Mouse (Mus musculus) layer of hippocampus, postnatal 36 days (tissue): ENCODE measurements around the gene Gdpd5. TPM values are rescaled to one million over a fixed set of nuclear protein-coding genes. Genes with fewer than 3 reads are reported as not detected.

Experiments used
- DNase-seq, 2 experiments: peaks; one replicate each; pipeline ENCODE4 v3.0.0; 2022
- total RNA-seq, 2 experiments: library from RNA; stranded (reverse); gene quantifications; 2 replicates each; pipeline ENCODE4 v1.2.3; 2021

Gdpd5 gene
- total RNA-seq, result 10 to 100 TPM; 19.1 to 19.9 TPM

DNA sequence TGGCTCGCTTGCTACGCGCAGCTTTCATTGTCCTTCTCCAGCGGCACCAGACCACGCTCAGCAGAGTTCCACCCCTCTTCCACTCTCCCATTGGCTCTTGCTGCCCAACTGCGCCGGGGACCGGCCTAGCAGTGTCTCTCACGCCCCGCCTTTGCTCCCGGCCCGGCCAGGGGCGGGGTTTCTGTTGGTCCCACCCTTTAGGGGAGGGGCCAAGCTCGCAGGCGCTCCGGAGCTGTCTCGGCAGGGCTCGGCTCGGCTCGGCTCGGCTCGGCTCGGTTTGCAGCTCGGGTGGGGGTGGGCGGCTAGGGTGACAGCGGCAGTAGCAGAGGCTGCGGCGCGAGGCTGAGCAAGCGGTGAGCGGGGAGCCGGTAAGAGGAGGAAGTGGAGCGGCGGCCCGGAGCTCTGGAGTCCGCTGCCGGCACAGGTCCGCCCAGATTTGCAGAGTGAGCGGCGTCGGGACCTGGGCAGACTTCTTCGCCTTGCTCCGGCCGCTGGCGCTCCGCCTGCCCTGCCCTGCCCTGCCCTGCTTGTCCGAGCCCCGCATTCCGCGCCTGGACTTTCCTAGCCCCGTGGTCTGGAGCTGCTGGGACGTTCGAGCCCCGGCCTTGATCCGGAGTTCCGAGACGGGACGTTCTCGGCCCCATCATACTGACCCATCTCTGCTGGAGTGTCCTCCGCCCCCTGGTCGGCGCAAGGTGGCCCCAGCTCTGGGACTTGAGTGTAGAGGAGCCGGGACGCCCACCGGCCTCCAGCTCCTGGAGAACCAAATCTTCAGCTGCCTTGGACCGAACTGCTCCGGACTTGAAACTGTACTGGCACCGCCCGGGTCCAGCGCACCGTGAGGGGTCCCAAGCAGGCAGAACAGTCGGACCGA lies at the start of gene Gdpd5:
Gene Gdpd5, plus strand, starts transcription at position 201 of the 874 bp plus-strand sequence.
- peak; percentile 99 for DNase-seq

DNA sequence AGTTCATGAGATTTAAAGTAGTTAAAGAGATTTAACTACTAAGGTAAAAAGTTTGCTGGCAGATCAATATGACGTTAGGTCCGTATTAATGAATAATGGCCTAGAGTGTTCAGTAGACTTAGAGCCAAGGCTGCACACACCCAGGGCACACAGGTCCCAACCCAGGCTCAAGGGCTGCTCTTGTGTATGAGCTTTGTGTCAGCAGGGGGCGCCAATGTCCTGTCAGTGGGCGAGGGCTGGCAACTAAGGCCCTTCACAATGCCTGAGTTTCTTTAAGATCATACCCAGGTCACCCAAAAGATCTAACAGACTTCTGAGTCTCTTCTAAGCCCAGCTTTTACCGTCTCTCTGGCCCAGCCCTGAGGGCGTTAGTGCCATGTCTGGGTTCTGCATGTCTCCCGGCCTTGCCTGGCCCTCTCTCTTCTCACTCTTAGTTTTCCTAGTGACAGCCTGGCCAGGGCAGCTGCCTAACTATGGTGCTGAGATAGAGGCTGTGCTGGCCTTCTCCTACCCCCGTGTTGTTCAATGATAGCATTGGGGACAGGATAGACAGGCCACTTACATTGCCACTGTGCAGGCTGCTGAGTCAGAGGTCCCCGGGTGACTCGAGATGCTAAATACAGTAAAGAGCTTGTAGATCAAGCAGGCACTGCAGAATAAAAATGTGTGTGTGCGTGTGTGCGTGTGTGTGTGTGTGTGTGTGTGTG lies 48.3 kb upstream of the Gdpd5 start:
- DNase-seq, result peak; percentile 63 to 66

DNA sequence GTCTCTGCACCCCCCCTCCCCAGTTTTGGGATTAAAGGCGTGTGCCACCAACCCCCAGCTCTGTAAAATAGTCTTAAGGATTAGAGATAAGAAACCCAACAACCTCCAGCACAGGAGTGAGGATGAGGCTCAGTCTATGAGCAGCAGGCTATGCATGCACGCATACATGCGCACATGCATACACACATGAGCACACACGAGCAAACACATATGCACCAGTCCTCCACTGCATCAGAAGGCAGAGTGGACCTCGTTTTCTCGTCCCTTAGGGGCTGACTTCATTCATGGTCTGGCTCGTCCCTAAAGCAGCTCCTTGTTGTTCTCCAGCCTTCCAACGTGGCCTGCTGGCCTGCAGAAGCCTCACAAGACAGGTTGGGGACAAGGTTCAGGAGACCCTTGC lies 40.5 kb upstream of the Gdpd5 start:
- DNase-seq, result no peak

DNA sequence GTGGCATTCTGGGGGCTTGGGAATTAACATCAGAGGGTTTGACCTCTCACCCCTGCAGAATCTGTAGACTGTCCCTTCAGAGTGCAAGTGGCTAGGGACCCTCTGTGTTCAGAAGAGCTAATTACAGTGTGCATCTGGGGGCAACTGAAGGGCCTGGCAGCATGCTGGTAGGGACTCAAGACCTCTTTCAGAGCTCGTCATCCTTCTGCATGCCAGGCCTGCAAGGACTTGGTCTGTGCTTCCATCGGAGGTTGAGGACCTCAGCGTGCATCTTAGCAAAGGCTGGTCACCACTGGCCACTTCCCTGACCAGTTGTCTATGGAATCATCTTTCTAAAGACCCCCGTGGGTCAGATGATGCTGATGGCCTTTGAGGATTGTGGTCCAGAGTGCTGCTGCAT lies 37.6 kb upstream of the Gdpd5 start:
- DNase-seq, result no peak

DNA sequence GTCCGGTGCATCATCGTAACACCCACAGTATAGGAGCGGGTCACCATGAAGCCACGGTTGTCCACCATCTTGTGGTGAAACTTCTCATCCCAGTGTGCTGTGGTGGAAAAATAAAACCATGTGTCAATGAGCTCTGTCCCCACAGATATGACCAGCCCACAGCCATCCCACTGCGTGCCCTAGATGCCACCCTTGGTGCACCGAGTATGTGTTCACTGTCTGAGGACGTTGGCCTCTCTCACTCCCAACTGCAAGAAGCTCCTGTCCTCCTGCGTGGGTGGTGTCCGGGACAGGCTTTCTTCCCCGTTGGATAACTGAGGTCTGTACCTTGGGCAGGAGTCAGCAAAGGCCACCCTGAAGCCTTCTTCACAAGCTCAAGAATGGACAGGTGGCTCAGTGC lies 33.9 kb upstream of the Gdpd5 start:
- DNase-seq, result no peak

DNA sequence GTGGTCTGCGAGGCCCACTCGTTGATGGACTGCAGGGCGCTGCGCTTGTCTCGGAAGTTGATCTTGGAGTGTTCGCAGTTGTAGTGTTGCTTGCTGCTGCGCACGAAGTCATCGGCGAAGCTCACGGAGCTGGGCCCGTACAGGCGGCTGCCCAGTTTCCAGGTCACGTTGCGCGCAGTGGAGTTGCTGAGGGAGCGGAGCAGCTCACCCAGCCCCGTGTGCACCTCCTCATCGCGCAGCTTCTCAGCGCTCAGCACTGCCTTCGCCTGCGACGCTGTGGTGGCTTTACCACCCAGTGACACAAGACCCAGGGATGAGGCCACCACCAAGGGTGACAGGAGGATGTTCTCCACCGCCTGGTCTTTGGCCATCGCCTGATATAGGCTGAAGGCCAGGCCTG lies 32.3 kb upstream of the Gdpd5 start:
- DNase-seq, result no peak

DNA sequence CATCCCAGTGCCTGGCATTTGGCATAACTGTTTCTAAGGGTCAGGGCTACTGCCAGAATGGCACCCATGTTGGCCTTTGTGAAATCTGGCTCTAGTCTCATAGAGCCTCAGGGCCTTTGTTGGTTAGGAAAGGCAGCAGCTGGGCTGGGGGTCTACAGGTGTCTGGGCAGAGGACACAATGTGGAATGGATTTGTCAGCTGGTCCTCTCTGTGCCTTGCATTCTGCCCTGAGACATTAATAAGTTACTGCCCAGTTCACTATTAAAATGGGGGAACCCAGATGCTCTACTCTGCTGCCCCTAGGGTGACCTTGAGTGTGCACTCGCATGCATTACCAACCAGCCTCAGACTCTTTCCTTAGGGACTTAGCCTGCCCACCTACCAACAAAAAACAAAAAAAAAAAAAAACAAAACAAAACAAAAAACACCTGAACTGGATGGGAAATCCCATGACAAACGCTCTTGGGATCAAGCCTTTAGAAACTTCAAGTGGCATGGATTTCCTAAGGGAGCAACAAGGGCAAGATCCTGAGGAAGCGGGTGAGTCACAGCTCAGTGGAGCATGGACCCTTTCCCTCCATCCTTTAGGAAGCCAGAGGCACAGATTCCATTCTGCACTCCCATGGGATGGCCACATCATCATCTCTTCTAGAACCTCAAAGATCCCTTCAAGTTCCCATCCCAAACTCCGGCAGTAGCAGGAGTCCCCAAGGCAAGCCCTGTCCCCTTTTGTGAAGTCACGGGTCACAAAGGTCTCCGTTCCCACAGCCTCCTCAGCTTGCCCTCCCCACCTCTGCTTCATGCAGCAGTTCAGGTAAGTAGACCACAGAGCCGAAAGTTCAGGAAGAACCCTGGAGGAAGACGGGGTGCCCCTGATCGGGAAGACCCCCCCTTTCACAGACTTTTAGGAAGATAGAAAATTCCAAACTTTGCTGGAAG lies 31.2 kb upstream of the Gdpd5 start:
- no peak for DNase-seq

DNA sequence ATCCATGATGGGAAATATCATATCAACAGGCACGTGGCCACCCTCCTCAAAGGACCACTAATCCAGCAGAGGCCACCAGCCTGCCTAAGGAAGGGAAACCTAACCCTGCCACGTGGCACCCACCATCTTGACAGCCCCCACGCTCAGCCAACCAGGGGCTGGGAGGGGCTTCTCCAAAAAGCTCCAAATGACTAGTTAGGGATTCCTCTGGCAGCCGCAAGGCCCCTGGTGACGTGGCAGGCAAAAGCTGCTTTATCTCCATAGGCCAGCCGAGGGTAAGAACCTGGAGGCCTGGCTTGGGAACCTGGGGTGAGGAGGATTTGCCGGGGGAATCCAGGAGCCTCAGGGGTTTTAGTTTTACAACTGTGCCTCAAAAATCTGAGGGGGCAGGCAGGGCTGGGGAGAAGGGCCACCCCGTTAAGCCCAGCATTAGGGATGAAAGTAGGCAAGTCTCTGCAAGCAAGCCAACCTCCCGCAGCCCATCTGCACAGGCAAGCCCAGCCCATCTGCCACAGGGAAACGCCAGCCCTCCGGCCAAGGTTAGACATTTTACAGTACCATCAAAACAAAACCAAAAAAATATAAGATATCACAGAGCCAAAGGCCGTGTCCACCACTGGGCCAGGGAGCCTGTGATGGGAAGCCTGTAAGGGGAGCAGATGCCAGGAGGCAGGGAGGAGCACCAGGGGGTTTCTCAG lies 30.0 kb upstream of the Gdpd5 start:
- no peak for DNase-seq

DNA sequence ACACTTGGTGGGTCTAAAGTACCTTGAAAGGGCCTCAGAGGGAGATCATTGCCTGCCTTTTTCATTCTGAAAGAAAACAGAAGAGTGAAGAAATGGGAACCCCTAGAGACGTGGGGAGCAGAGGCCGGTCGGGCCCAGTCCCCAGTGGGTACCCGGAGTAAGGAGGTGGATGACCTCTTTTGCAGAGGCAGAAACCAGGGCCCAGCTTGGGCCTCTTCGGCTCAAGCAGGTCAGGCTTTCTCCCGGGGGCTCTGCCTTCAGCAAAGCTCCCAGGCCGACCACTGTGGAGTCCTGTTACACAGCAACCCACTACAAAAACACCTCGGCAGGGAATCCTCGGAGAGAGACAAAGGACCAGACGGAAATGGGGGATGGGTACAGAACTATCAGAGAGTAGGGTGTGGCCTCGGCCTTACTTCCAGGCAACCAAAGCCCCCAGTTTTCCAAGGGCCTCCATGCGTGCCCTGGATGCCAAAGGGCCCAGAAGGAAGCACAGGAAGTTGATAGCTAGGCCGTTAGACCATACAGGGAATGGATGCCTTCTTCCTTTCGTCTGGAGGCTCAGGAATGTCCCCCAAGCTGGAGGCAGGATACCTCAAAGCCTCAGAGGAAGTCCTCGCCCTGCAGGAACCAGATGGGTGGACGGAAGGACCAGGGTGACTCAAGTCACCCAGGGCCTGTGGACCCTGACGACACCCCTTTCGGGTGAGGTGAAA lies 29.3 kb upstream of the Gdpd5 start:
- DNase-seq, result no peak

DNA sequence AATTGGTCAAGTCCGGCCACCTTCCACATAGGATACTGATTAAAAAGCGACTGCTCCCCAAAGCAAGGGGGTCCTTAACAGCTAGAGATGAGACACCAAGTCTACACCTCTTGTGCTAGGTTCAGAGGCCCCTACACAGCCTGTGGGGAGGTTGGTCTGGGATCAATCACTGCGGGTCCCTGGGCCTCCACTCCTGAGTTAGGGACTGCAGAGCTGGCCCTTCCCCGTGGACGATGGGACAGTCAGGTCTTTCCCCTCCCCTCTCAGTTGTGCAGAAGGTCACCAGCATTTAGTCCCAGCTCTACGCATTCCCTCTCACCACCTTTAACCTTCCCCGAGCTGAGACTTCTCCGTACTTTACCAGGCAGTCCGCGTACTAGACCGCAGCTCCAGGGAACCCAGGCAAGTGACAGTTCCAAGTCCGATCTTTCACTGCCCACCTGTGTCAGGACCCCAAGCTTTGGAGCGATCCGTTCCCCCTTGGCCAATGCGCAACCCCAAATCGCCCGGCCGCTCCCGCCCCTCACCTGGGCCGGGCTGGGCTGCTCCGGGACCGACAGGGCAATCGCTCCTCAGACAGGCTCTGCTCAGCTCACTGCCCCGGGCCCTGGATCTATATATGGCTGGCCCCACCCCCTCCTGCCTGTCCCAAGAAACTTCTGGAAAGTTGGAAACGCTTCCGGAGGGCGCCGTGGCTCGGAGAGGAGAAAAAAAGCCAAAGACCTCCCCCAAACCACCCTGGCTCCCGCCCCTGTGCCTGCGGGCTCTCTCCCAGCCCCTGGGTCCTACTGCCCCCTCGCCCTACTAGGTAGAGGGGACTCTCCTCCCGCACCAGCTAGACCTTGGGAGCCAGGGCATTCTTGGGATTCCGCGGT lies 28.5 kb upstream of the Gdpd5 start, which contains the start of gene Serpinh1:
Gene Serpinh1, minus strand, starts transcription at position 714 of the 875 bp plus-strand sequence.
- peak in 1 of 2 experiments; percentile 45 for DNase-seq

DNA sequence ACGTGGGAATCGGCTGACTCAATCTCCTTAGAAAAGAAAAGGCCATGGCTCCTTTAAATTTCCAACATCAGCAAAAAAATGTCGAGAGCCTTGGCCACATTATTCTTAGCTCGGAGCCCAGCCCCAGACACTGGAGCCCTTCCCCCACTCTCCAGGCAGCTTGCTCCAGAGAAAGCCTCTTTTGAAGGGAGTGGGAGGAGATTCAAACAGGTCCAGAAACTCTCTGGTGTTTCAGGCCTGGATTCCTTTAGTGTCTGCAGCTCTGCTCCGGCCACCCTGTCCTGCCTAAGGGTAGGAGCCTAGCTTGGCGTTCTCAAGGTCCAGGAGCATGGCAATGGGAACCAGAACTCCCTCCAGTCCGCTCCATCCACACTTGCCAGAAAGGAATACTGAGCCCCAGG lies 25.5 kb upstream of the Gdpd5 start:
- DNase-seq, result peak; percentile 59 to 68

DNA sequence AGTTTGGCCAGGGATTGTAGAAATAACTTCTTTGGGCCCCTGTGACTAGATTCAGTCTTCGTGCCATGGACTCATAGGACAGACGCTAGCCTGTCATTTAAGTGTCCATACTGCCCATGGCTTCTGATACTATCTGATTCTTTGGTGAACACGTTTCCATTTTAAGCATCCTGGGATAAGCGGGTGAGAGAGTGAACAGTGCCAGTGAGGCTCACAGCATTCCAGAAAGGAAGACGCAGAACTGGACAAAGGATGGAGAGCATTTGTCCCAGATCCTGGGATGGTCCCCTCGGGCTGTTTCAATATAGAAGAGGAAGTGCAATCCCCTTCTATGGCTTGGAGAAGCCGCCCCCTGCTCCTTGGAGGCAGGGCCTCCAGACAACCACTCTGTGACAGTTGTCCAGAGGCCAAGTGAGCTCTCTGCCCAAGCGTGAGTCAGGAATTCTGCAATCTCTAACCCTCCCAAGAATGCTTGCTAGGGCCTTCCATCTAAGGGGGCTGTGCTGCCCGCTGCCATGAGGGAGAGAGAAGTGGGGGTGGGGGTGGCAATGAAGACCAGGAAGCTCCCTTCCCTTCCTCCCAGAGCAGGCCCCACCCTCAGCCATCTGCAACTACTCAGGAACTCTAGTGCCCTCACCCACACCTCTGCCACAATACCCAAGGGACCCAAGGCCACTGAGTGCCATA lies 24.8 kb upstream of the Gdpd5 start:
- DNase-seq, result no peak

DNA sequence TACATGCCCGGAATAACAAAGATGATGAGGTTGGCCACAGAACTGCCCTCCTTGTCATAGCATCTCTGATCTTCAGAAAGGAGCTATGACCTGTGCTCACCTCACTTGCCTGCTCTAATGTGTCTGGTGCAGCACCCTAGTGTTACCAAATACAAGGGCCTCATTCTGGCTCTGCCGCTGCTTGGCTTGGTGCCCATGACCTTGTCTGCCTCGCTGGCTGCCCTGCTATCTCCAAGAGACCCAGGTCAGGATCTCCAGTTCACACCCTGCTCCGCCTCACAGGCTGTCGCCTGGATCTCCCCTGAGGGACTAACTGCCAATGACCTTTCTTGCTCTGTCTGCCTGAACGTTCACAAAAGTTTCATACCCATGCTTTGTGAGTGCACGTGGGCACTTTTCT lies 24.0 kb upstream of the Gdpd5 start:
- no peak for DNase-seq

DNA sequence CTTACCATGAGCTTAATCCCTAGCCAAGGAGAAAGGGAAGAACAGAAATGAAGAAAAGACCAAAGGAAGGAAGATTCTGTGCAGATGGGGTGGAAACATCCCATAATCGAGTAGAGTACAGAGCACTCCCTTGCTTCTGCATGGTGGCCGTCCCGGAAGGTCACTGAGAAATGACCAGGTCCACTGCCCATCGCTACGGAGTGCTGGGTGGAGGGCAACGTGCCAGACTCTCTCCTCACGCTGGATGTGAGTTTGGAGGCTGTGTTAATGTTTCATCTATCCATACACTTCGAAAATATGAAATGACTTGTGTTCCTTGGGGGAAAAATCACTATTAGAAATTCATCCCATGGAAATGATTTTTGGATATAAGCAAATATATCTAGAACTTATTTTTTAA lies 22.8 kb upstream of the Gdpd5 start:
- DNase-seq, result no peak

DNA sequence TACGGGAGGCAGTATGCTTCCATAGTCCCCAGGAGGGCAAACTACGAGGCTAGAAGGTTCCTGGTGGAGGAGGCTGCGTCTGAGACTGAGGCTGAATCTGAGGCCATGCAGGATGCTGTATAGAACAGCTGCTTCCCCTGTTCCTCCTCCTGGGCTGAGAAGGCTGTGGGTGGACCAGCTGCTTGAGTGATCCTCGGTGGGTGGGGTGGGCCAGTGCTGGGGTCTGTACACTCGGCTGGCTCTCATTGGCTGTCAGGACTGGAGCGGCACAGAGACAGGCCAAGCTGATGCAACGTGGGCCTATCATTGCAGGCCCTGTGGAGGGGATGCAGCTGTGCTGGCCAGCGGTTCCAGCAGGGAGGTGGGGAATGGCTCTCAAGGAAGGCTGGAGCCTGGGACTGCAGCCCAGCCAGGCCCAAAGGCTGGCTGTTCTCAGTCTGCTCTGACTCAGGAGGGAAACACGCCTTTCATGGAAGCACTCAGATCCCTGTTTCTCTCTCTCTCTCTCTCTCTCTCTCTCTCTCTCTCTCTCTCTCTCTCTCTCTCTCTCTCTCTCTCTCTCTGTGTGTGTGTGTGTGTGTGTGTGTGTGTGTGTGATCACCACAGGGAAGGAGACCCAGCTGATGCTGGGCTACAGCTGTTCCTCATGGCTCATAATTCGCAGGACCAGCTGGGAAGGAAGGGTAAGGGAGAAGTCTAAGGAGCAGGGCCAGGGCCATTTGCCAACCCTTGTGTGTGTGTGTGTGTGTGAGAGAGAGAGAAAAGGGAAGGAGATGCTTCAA lies 21.0 kb upstream of the Gdpd5 start:
- peak; percentile 64 to 73 for DNase-seq

DNA sequence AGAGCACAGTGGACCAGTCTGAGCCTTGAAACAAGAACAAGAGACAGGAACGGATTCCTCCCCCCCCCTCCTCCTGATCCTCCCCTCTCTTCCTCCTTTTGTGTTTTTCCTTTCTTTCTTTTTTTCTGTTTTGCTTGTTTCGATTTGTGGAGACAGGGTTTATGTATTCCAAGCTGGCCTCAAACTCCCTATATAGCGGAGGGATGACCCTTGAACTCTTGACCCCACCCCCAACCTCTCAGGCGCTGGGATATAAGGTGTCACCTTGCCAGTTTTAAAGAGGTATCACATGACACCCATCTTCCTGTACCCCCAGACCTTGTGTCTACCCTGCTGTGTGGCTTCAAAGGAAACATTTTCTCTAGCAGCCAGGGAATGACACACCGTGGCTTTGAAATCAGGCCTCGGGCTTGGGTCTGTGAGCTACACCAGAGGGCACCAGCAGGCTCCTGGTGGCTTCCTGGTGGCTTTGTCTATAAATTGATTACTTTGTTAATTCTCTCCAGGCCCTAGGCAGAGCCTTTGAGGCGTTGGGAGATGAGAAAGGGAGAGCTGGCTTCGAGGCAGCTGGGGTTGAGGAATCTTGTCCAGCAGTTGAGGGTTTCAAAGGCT lies 20.3 kb upstream of the Gdpd5 start:
- no peak for DNase-seq

DNA sequence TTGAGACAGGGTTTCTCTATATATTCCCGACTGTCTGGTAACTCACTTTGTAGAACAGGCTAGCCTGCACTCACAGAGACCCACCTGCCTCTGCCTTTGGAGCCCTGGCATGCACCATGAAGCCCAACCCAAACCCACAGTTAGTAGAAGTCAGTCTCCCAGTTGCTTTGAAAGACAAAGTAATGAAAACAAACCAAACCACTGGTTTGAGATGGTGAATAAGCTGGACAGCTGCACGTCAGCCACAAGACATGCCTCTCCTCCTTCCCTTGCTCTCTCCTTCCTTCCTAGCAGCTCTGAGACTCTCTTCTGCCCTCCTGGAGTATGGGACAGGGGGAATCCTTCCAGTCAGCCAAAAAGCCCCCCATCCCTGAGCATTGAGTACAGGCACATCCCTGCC lies 19.1 kb upstream of the Gdpd5 start:
- no peak for DNase-seq

DNA sequence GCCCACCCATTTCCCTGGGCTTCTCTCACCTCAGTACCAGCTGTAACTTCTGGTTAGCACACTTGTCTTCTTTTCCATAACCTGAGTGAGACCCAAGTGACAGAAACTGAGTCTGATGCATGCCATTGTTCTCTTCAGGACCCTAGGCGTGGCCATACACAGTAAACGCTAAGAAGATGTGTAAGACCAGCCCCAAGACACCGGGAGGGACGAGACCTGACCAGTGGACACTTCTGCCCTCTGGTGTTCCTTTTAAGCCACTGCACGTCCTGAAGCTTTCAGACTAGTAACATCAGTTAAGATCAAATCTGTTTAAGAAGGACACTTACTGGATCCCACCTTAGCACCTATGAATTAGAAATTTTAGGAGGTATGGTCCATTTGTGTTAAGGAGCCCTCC lies 16.1 kb upstream of the Gdpd5 start:
- DNase-seq, result peak; percentile 51 to 55
